Mouse (Mus musculus) embryonic fibroblast, embryonic 13.5 days (primary cell): ENCODE data around the gene Aatk.

ENCODE experiments used
- CTCF ChIP-seq: IDR thresholded peaks from 2 replicates; pipeline ENCODE4 v1.5.1; 2011; ENCODE audit warnings: mild to moderate bottlenecking, control low read depth, low read length, moderate library complexity, borderline replicate concordance; ENCODE audit not compliant: insufficient read depth
- POLR2A ChIP-seq: IDR thresholded peaks from 2 replicates; pipeline ENCODE4 v1.6.1; 2011; ENCODE audit warnings: low read depth, mild to moderate bottlenecking, control low read depth, low read length, moderate library complexity

DNA sequence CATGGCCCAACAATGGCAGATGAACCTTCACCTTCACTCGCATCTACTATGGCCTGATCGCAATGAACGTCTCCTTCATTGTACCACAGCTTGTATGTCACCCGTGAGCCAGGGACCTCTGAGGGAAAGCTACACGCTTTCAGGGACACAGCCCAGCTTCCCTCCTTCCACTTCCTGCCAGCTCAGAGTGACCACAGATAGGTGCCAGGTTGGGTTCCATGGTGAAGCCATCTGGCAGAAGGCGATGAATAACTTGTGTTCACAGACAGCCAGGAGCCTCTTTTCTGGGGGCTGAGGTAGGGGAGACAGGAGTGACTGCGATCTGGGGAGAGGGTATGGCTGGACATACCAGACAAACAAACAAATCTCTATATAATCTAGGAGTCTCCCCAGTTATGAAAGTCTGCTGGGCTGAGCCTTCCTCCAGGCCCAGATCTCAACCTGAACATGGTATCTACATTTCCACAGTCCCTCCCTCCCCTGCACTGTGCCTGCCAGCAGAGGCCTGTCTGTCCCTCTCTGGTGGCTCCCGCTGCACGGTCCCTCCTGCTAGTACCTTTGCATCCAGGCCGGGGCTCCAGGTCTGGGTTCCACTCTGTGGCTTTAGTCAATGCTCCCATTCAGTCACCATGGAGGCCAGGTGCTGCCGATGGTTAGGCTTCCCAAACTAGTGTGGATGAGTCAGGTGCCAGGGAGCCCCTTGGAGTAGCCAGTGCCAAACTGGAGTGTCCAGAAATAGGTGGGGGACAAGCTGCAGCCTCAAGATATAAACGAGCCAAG is 9.2 kb upstream of the Aatk start:
- TF ChIP-seq CTCF (no peak), POLR2A (no peak)
